Mouse (Mus musculus) heart, postnatal 14 days (tissue): Measurements from ENCODE around the gene Slc11a1. TPM values are rescaled to one million over a fixed set of nuclear protein-coding genes. Genes with fewer than 3 reads are reported as not detected.
A peak's percentile ranks its signal among the peaks of the same experiment; 100 is the strongest.
"Not testable (repeated sequence)": the region's sequence is repeated elsewhere in the genome, so short reads cannot be mapped to it uniquely, and the experiment has no call there.

Experiments
- DNase-seq, 2 experiments: peaks; one replicate each; pipeline ENCODE4 v3.0.0; 2021 to 2022
- intact Hi-C: fragments of 180-260 bp; cut with DNase I; formaldehyde crosslinking; loops from one replicate; pipeline ENCODE4 v1.15.1; 2025
- total RNA-seq, 2 experiments: library from RNA; stranded (reverse); gene quantifications; 2 replicates each; pipeline ENCODE4 v1.2.3; 2021

The Slc11a1 gene
- total RNA-seq, 2 experiments from 2014 or later, result 2.7 to 4.1 TPM

DNA sequence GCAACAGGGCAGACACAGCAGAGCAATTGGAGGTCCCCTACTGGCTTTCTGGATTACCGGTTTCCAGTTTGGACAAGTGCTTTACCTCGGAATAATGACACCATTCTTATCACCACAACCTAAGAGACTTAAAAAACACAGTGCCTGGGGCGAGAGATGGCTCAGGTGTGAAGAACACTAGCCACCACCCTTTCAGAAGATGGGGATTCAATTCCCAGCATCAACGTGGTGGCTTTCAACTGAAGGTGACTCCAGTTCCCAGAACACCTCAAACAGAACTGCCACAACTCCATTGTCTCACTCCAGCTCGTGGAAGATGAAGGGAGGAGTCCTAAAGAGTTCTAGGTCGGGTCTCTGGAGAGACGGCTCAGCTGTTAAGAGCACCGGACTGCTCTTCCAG lies 10.5 kb downstream of the Slc11a1 start:
- DNase-seq, result no peak
- intact Hi-C loops, result no loop called here

DNA sequence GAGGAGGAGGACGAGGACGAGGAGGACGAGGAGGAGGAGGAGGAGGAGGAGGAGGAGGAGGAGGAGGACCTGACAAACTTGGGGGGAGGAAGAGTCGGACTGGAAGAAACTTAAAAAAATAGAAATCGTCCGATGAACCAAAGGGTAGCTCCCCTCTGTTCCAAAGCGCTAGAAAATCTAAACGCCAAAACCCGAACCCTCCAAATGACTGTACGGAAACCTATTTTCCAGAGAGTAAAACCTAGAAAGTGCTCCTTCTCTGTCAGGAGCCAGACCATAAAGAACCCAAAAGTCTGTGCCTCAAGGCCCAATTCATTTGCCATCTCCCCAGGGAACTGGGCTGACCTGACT lies 11.3 kb downstream of the Slc11a1 start:
- intact Hi-C loops, result no loop called here
- no peak for DNase-seq

DNA sequence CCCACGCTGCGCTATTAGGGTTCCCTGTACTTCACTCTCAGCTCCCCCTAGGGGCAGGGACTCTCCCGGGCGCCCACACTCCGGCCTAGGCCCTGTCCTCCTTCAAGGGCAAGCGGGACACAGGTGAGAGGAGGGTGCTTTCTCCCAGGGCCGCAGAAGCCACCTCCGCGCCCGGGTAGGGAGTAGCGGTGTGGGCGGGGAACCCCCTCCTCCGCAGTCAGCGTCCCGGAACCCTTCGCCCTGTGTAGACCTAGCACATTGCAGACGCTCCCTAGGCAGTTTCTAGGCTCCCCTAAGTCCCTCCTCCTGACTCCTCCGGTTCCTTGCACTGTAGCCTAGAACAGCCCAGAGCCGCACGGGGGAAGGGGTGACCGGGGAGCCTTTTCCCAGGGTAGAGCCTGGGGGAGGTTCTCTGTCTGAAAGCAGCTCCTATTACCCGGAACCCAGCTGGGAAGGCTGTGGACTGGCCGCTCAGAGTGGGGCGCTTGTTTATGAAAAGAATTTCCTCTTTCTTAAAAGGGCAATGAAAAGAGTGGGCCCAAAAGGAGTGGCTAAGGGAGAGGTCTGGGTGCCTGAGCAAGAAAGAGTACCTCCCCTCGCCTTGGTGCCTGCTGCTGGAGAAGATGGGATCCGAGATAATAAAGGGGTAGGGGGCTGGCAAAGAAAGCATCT lies 11.9 kb downstream of the Slc11a1 start:
- peak; percentile 93 to 95 for DNase-seq
- intact Hi-C loops, result no loop called here

DNA sequence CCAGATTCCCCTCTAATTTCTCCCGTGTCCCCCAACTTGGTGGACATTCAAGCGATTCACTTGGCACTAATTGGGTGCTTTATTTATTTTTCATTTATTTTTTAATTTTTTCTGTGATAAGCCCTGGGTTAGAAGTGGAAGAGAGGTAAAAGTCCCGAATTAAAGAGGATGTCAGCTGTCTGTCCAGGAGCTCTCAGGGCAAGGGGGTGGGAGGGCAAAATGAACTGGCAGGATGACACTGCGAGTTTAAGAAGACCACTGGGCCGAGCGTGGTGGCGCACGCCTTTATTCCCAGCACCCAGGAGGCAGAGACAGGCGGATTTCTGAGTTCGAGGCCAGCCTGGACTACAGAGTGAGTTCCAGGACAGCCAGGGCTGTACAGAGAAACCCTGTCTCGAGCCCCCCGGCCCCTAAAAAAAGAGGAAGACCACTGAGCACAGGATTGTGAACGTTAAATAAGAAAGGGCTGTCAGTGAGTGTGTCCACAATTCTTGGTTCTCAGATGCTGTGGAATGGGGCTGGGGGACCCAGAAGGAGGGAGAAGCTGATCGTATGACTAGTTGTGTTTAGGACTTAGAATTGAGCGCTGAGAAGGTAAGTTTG lies 12.5 kb downstream of the Slc11a1 start:
- no peak for DNase-seq
- intact Hi-C loops, result no loop called here

DNA sequence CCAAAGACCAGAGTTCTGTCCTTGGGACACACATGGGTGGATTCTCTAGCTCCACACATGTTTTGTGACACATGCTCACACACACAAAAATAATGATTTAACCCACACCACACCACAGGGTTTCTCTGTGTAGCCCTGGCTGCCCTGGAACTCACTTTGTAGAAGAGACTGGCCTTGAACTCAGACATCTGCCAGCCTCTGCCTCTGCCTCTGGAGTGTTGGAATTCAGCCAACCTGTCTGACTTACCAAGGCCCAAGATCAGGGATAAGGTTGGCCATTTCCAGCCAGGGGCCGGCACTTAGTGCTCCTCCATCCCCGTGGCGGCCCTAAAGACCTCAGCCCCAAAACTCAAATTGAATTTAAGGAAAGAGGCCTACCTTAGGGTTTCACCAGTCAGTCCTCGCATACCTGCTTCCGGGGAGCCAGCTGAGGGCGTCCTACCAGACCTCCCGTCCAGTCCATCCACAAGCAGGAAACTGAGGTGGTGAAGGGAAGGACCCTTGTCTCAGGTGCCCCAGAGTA lies 13.5 kb downstream of the Slc11a1 start:
- DNase-seq, result no peak
- intact Hi-C loops, result no loop called here

DNA sequence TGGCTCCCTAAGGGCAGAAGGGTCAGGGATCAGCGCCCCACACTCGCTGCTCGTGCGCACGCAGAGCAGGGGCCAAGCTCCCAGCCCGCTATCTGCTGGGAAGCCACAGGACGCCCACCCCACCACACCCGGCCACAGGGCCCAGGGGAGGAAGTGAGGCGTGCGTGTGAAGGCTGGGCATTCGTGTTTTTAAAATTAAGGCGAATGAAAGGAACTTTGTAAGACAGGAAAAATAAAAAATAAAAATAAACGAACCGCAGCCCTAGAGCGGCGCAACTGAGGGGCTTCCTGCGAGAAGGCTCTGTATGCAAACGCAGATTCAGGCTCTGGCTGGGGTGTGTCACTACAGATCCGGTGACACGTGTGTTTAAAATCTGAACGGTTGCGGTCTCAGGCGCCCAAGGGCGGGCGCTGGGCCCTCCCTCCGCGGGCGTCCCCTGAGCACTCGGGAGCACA lies 14.9 kb downstream of the Slc11a1 start:
- intact Hi-C loops, result no loop called here
- DNase-seq, result peak; percentile 45 to 55

- peak; percentile 73 to 80 for DNase-seq
- intact Hi-C loops, result no loop called here
Observed at GRCm38 (mm10) chr1:74390287-74390906, 15.4 kb downstream of the Slc11a1 start.

GRCm38 (mm10) chr1:74390924-74391748 lies 16.1 kb downstream of the Slc11a1 start, which contains the start of gene Ctdsp1:
TSS of gene Ctdsp1 (plus strand) at chr1:74391509.
- peak; percentile 98 for DNase-seq
- intact Hi-C loops, result no loop called here

DNA sequence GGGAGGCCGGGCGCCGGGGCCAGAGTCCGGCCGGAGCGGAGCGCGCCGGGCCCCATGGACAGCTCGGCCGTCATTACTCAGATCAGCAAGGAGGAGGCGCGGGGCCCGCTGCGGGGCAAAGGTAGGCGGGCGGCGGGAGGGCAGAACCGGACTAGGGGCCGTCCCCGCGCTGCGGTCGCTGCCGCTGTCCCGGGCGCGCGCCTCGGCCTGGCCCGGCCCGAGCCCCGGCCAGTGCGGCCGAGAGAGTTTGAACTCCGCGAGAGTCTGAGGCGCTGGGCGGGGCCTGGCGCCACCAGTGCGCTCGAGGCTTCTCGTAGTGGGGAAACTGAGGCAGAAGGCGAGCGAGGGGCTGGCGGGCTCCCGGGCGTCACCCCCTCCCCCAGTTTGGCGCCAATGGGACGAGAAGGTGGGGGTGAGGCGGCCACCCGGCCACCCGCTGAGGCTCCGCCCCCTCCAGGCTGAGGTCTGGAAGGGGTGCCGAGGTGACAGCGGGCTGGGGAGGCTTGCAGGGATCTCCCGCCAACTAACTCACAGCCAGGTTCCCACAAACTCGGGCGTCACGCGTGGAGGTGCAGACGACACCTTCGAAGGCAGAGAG lies 16.9 kb downstream of the Slc11a1 start:
- DNase-seq, result peak; percentile 84 to 86
- intact Hi-C loops, result no loop called here

- intact Hi-C loops, result no loop called here
- DNase-seq, result peak in 1 of 2 experiments; percentile 34
Observed at GRCm38 (mm10) chr1:74392446-74392994, 17.5 kb downstream of the Slc11a1 start.

DNA sequence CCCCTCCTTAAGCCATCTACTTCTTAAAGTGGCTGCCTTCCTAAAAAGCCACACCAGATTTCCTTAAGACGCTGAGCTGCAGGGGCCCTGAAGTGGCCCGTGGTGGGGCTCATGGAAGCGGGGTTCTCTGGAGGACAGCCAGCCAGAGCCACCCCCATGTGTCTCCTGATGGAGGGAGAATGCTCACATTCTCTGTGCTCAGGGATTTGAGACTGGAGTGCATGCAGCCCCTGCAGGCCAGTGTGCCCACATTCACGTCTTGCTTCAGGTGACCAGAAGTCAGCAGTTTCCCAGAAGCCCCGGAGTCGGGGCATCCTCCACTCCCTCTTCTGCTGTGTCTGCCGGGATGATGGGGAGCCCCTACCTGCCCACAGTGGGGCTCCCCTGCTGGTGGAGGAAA lies 18.0 kb downstream of the Slc11a1 start:
- intact Hi-C loops, result no loop called here
- no peak for DNase-seq

DNA sequence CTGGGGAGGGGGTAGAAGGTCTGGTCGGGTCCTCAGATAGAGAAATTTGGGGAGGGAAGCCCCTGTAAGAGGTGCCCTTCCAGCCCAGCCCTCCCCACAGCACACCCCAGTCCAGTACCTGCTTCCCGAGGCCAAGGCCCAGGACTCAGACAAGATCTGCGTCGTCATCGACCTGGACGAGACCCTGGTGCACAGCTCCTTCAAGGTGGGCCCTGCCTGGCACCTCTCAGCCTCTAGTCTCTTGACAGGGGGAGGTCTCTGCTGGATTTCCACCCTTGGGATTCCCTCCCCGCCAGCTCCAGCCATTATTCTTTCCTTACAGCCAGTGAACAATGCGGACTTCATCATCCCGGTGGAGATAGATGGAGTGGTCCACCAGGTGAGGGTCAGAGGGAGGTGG lies 18.7 kb downstream of the Slc11a1 start:
- intact Hi-C loops, result no loop called here

DNA sequence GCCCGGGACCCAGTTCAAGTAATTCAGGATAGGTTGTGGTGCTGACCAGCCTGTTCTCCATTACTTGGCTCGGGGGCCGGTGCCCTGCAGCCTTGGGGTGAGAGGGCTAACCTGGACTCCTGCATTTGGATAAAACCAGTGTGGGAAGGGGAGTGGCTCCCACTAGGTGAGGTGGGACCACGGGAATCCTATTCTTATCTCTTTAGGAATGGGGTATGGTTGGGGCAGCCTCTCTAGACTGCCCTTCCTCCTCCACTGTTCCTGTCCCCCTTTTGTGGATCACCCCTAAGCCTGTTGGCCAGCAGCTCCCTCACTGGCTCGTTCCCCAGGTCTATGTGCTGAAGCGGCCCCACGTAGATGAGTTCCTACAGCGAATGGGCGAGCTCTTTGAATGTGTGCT lies 19.3 kb downstream of the Slc11a1 start:
- no peak for DNase-seq
- intact Hi-C loops, result no loop called here

More for the DNA sequence above, 18.7 kb downstream of the Slc11a1 start:
- no peak for DNase-seq

DNA sequence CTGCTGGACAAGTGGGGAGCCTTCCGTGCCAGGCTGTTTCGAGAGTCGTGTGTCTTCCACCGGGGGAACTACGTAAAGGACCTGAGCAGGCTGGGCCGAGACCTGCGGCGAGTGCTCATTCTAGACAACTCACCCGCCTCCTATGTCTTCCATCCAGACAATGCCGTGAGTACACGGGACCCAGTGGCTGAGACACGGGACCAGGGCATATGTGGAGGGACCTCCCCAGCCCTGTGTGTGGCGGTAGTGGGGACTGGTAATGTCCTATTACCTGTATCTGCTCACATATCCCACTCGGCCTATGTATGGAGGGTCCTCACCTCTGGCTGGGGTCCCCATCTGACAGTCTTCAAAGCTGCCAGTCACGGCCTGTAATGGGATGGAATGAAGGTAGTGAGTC lies 19.9 kb downstream of the Slc11a1 start:
- DNase-seq, result no peak
- intact Hi-C loops, result no loop called here

- no peak for DNase-seq
- intact Hi-C loops, result no loop called here
Observed at GRCm38 (mm10) chr1:74395290-74395689, 20.3 kb downstream of the Slc11a1 start.

DNA sequence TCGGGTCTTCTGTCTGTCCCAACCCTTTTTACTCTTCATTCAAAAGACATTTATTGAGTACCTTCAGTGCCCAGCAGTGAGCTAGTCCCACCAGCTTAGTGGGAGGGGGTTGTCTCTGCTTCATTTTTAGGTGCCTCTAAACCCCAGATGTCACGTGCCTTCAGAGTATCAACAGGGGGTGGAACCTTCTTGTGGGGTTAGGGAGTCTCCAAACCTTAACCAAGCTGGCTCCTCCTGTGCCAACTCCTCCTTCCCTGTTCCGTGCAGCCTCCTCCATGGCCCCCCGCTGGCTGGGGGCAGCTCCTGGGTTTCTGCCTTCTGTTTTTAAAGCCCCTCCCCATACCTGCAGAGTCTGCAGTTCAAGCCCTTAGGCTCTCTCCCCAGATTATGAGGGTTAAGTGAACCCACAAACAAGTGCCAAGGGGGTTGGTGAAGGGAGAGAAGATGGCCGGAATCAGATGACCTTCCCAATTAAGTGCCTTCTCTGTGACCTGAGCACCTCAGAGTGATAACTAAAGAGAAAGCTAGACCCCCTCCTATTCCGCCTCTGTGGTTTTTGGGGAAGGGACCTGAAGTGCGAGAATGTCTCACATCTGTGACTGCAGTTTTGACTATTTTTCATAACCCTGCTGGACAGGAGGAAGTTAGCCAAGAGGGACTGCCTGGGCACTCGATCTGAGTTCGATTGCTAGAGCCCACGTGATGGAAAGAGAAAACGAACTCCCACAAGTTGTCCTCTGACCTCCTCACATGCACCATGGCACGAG lies 21.6 kb downstream of the Slc11a1 start:
- DNase-seq, intact Hi-C loops: not testable (repeated sequence)

GRCm38 (mm10) chr1:74397268-74397918 lies 22.4 kb downstream of the Slc11a1 start:
- peak; percentile 100 for DNase-seq
- intact Hi-C loops, result no loop called here

GRCm38 (mm10) chr1:74397919-74398451 lies 23.0 kb downstream of the Slc11a1 start:
- intact Hi-C loops, result loop anchor here (2.0 kb wide), 1 partner anchor 55 kb away; no protein-coding TSS in a partner anchor

More at GRCm38 (mm10) chr1:74397919-74398451, 23.0 kb downstream of the Slc11a1 start:
- DNase-seq, result peak; percentile 62 to 78
